Mouse (Mus musculus) heart, postnatal 0 days (tissue): ENCODE measurements around the gene Gm29427. TPM values are rescaled to one million over a fixed set of nuclear protein-coding genes. Genes with fewer than 3 reads are reported as not detected.

Experiments used
- ATAC-seq: fragments of 200-750 bp; cut with Nextera tagmentation; 2 replicates; pipeline ENCODE4 v1.8.0; 2017; ENCODE audit warnings: low read depth, moderate number of reproducible peaks, moderate library complexity; ENCODE audit not compliant: insufficient read depth
- DNase-seq: peaks from one replicate; pipeline ENCODE4 v3.0.0-alpha.2; 2016; ENCODE audit warnings: low spot score
- H3K27ac ChIP-seq: fragments of 300-500 bp; sonication (generic); 2 replicates; pipeline ENCODE4 v1.5.1; 2014; ENCODE audit warnings: low read depth, mild to moderate bottlenecking
- H3K27me3 ChIP-seq: fragments of 300-500 bp; sonication (generic); 2 replicates; pipeline ENCODE4 v1.6.1; 2014; ENCODE audit warnings: low read length, mixed read lengths; ENCODE audit not compliant: control insufficient read depth, insufficient read depth
- H3K36me3 ChIP-seq: fragments of 300-500 bp; sonication (generic); replicated peaks from 2 replicates; pipeline ENCODE4 v1.6.1; 2014; ENCODE audit warnings: low read length, mixed read lengths; ENCODE audit not compliant: control insufficient read depth, insufficient read depth
- H3K4me1 ChIP-seq: fragments of 300-500 bp; sonication (generic); 2 replicates; pipeline ENCODE4 v1.6.1; 2014; ENCODE audit warnings: antibody characterized with exemption; ENCODE audit not compliant: control insufficient read depth, insufficient read depth
- H3K4me2 ChIP-seq: fragments of 300-500 bp; sonication (generic); 2 replicates; pipeline ENCODE4 v1.6.1; 2014; ENCODE audit warnings: low read depth, mild to moderate bottlenecking, low read length, moderate library complexity
- H3K4me3 ChIP-seq: fragments of 300-500 bp; sonication (generic); 2 replicates; pipeline ENCODE4 v1.5.1; 2014; ENCODE audit warnings: low read depth, low read length
- H3K9ac ChIP-seq: fragments of 300-500 bp; sonication (generic); replicated peaks from 2 replicates; pipeline ENCODE4 v1.6.1; 2014; ENCODE audit warnings: low read depth, low read length, mixed read lengths
- H3K9me3 ChIP-seq: fragments of 300-500 bp; sonication (generic); replicated peaks from 2 replicates; pipeline ENCODE4 v1.6.1; 2016; ENCODE audit warnings: low read length; ENCODE audit not compliant: control insufficient read depth
- CTCF ChIP-seq: IDR thresholded peaks from 2 replicates; pipeline ENCODE4 v1.5.1; 2016; ENCODE audit warnings: antibody characterized with exemption, control low read depth, low read depth
- EP300 ChIP-seq: IDR thresholded peaks from 2 replicates; pipeline ENCODE4 v1.6.1; 2016; ENCODE audit warnings: antibody characterized with exemption, low read depth
- WGBS: fragments of 180-500 bp; shearing (Covaris S2); extraction: QIAGEN DNeasy Blood & Tissue Kit; methylation state at CpG from one replicate; pipeline ENCODE4 v1.1.7; 2014; 5-methylcytosine and 5-hydroxymethylcytosine counted together
- polyA plus RNA-seq: library from polyadenylated mRNA; unstranded; fragments of >200 nt; fragmentation: Nextera tagmentation; extraction: Ambion mirVana; gene quantifications from 2 replicates; pipeline ENCODE4 v1.2.1, GENCODE M21; 2015
- total RNA-seq: library from RNA; depleted of rRNA; stranded (reverse); fragments of >200 nt; gene quantifications from 2 replicates; pipeline ENCODE4 v1.2.3, GENCODE M21; 2014; ENCODE audit warnings: low replicate concordance

Gm29427 gene
- total and polyA plus RNA-seq, 2 experiments from 2014 or later: not detected

DNA sequence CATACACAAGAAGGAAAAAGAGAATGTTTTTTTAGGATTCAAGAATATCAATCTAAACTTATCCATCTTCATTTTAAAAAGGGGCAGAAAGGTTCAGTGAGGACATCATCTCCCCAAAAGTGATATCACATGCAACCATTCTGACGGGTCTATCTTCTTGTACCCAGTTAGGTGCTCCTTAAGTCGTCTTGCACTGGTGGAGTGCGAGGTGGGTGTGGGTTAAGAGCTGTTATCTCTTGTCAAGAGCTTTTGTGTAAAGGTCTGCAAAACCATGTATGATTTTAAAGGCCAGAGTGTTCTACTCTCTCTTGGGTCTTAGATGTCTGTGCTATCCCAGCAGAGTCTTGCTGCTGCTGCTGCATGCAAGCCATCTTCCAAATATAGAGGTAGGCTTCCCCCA is 31.2 kb upstream of the Gm29427 start:
- no peaks in the 10 kb centered on the region for H3K27me3 ChIP-seq
- no peaks in the 10 kb centered on the region for H3K9me3 ChIP-seq
- H3K36me3 ChIP-seq: no peaks in the 10 kb centered on the region
- no peak overlapping the region for H3K4me3 ChIP-seq
- TF ChIP-seq CTCF (no peak), EP300 (no peak)
- 51% methylated on average over 3 of the region's 3 CpGs for WGBS
- no peak overlapping the region for H3K4me2 ChIP-seq
- H3K4me1 ChIP-seq: no peaks in the 10 kb centered on the region
- no peak for DNase-seq
- no peak overlapping the region for H3K27ac ChIP-seq
- no peak for ATAC-seq
- H3K9ac ChIP-seq: no peak overlapping the region

DNA sequence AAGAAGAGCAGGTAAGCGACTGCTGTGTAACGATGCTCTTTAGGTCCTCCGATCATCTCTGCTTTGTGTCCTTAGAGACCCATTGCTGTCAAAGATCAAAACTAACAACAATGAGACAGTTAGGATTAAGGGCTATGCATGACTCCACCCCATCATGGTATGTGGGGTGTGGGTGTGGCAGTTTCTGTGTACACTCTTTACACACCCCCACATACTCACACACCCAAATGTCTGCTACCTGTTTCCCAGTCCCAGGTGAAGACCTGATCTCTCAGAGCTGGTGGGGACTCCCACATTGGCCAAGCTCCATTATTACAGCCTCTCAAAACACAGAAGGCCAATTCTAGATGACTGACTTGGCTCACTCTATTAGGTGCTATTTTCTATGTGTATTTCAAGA is 30.0 kb upstream of the Gm29427 start:
- Histone ChIP-seq H3K27ac (no peak overlapping the region), H3K27me3 (no peaks in the 10 kb centered on the region), H3K9me3 (no peaks in the 10 kb centered on the region), H3K4me2 (no peak overlapping the region), H3K9ac (no peak overlapping the region), H3K4me3 (no peak overlapping the region), H3K36me3 (no peaks in the 10 kb centered on the region), H3K4me1 (peaks cover 11% of the 10 kb centered on the region)
- no peak for DNase-seq
- WGBS: 90% methylated on average over 3 of the region's 3 CpGs
- no peak for TF ChIP-seq EP300
- TF ChIP-seq CTCF: no peak
- no peak for ATAC-seq

DNA sequence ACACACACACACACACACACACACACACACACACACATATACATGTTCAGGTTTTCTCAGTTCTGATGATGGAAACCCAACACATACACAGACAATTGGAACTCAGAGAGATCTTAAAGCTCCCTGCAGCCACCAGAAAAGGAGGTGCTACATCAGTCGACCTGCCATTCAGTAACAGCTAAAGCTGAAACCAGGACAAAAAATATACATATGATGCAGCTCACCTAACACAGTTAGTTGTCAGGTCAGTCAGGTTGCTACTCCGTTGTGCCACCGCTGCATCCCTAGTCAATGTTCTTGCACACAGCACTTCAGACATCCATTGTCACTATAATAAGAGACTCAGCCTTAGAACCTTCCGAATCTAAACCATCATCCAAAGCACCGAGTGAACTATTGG is 29.4 kb upstream of the Gm29427 start:
- Histone ChIP-seq H3K27me3 (no peaks in the 10 kb centered on the region), H3K4me1 (peaks cover 18% of the 10 kb centered on the region), H3K4me3 (no peak overlapping the region), H3K9me3 (no peaks in the 10 kb centered on the region), H3K36me3 (no peaks in the 10 kb centered on the region), H3K9ac (no peak overlapping the region), H3K4me2 (no peak overlapping the region), H3K27ac (no peak overlapping the region)
- TF ChIP-seq EP300: no peak
- no peak for TF ChIP-seq CTCF
- 79% methylated on average over 5 of the region's 5 CpGs for WGBS
- DNase-seq: no peak
- no peak for ATAC-seq

DNA sequence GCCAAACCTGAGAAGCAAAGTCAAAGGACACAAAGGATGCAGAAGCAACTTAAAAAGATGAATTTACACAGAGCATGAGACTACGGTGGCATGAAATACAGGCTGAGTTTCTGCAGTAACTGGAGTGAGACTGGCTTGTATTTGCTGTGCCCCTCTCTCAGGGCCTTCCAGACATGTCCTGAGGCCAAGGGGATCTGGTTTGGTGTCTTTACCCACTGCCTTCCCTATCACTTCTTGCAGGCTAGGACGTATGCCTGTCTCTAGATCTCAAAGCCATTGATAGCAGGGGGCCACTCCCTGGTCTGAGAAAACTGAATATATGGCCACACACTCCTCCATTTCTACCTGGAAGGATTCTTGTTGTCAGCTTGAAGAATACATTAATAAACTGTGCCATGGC is 28.6 kb upstream of the Gm29427 start:
- no peak overlapping the region for H3K27ac ChIP-seq
- TF ChIP-seq CTCF (no peak), EP300 (no peak)
- H3K9me3 ChIP-seq: no peaks in the 10 kb centered on the region
- WGBS: 74% methylated on average over 2 of the region's 2 CpGs
- no peaks in the 10 kb centered on the region for H3K27me3 ChIP-seq
- no peak overlapping the region for H3K4me2 ChIP-seq
- no peak for ATAC-seq
- H3K4me1 ChIP-seq: peaks cover 18% of the 10 kb centered on the region
- H3K36me3 ChIP-seq: no peaks in the 10 kb centered on the region
- H3K9ac ChIP-seq: no peak overlapping the region
- H3K4me3 ChIP-seq: no peak overlapping the region
- DNase-seq: no peak

DNA sequence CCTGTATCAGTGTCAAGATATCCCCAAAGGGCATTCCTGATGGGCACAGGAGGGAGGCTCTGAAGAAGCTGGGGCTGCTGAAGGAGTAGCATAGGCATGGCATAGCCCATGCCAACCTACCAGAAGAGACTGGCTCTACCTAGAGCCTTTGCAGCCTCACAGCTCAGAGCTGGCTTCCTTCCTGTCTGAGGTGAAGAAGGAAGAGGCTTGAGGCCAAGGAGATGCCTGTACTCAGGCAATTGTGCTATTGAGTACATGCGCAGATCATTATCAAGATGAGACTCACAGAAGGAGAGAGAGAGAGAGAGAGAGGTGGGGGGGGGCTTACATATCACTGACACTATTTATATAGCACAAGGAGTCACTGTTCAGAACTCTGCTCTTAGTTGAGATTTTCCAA is 28.2 kb upstream of the Gm29427 start:
- TF ChIP-seq EP300 (no peak), CTCF (no peak)
- Histone ChIP-seq H3K27ac (no peak overlapping the region), H3K4me1 (peaks cover 18% of the 10 kb centered on the region), H3K9ac (no peak overlapping the region), H3K27me3 (no peaks in the 10 kb centered on the region), H3K9me3 (no peaks in the 10 kb centered on the region), H3K36me3 (no peaks in the 10 kb centered on the region), H3K4me2 (no peak overlapping the region), H3K4me3 (no peak overlapping the region)
- no peak for ATAC-seq
- DNase-seq: no peak
- WGBS: 23% methylated on average over 1 of the region's 1 CpGs

DNA sequence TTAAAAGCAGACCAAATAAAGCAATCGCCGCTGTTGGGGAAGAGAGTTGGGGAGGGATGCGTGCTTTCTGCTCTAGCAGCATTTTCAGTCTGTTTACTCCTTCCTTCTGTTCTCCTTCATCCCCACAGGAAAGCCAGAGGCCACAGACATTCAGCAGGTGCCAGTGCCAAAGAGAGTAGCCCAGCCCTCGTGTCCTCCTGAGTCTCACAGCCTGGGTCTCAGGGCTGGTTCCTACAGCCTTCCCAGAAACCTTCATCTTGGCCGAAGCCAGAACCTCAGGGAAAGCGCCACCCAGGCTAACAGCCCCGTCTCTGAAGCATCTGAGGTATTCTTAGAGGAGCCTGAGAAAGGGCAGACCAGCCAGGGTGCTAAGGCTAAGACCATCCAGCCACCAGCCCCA is 26.6 kb upstream of the Gm29427 start:
- no peak overlapping the region for H3K4me2 ChIP-seq
- no peak overlapping the region for H3K9ac ChIP-seq
- WGBS: 84% methylated on average over 7 of the region's 7 CpGs
- no peaks in the 10 kb centered on the region for H3K27me3 ChIP-seq
- H3K27ac ChIP-seq: no peak overlapping the region
- DNase-seq (no peak), ATAC-seq (no peak)
- H3K9me3 ChIP-seq: no peaks in the 10 kb centered on the region
- no peak for TF ChIP-seq CTCF
- TF ChIP-seq EP300: no peak
- peaks cover 18% of the 10 kb centered on the region for H3K4me1 ChIP-seq
- H3K4me3 ChIP-seq: no peak overlapping the region
- no peaks in the 10 kb centered on the region for H3K36me3 ChIP-seq
